Mouse (Mus musculus): ENCODE measurements at regions not wholly inside any gene's neighbourhood (a gene's known extent, or its start where the extent isn't known, plus 50 kb on each side); places are given as distances from the start of the nearest gene placed in this dataset.

- Histone ChIP-seq H3K9me3 (ENCODE audit: control insufficient read depth, low read length) (no peaks in the 10 kb centered on the region), H3K4me2 (ENCODE audit: low read length) (no peak overlapping the region), H3K4me1 (ENCODE audit: control insufficient read depth in 2 of 2, insufficient read depth in 2 of 2, low read length in 2 of 2) (peaks cover 8 to 11% of the 10 kb centered on the region in 2 experiments), H3K27ac (replicated peaks in 1 of 2; ENCODE audit: control insufficient read depth in 1 of 2, insufficient read depth in 1 of 2, low read depth in 2 of 2, low read length in 2 of 2) (no peak overlapping the region), H3K4me3 (ENCODE audit: control insufficient read depth in 1 of 2, insufficient read depth in 1 of 2, low read depth in 1 of 2, low read length in 2 of 2) (no peak overlapping the region), H3K27me3 (ENCODE audit: control insufficient read depth, insufficient read depth, low read length) (no peaks in the 10 kb centered on the region), H3K36me3 (ENCODE audit: control insufficient read depth, insufficient read depth, low read length) (no peaks in the 10 kb centered on the region), H3K9ac (ENCODE audit: low read length) (no peak overlapping the region)
- ATAC-seq (ENCODE audit: insufficient number of reproducible peaks, insufficient read depth, low FRiP score, low read depth): no peak
- WGBS: 87% methylated on average over 4 of the region's 4 CpGs
These were observed 59.1 kb upstream of the Klf3 start for GRCm38 (mm10) chr5:64744041-64744440.

DNA sequence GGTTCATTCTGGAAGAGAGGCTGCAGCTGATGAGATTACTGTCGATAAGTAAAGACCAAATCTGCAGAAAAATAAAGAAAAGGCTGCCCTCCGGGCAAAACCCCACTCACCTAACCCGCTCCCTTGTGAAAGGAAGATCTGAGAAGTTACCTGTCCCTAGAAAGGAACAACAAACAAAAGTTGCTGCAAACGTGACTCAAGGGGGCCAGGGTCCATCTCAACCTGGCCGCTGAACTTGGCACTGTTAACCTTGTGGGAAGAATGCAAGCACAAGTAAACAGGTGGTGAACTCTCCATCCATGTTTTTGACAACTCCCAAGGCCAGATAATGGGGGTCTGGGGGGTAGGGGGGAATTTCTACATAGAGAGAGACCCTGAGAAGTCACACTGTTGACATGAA lies 58.7 kb upstream of the Klf3 start:
- Histone ChIP-seq H3K27ac (replicated peaks in 1 of 2; ENCODE audit: control insufficient read depth in 1 of 2, insufficient read depth in 1 of 2, low read depth in 2 of 2, low read length in 2 of 2) (no peak overlapping the region), H3K4me2 (ENCODE audit: low read length) (no peak overlapping the region), H3K4me1 (ENCODE audit: control insufficient read depth in 2 of 2, insufficient read depth in 2 of 2, low read length in 2 of 2) (peaks cover 5 to 7% of the 10 kb centered on the region in 2 experiments), H3K9me3 (ENCODE audit: control insufficient read depth, low read length) (no peaks in the 10 kb centered on the region), H3K9ac (ENCODE audit: low read length) (no peak overlapping the region), H3K4me3 (ENCODE audit: control insufficient read depth in 1 of 2, insufficient read depth in 1 of 2, low read depth in 1 of 2, low read length in 2 of 2) (no peak overlapping the region), H3K36me3 (ENCODE audit: control insufficient read depth, insufficient read depth, low read length) (no peaks in the 10 kb centered on the region), H3K27me3 (ENCODE audit: control insufficient read depth, insufficient read depth, low read length) (no peaks in the 10 kb centered on the region)
- ATAC-seq (ENCODE audit: insufficient number of reproducible peaks, insufficient read depth, low FRiP score, low read depth): no peak
- WGBS: 88% methylated on average over 5 of the region's 5 CpGs

DNA sequence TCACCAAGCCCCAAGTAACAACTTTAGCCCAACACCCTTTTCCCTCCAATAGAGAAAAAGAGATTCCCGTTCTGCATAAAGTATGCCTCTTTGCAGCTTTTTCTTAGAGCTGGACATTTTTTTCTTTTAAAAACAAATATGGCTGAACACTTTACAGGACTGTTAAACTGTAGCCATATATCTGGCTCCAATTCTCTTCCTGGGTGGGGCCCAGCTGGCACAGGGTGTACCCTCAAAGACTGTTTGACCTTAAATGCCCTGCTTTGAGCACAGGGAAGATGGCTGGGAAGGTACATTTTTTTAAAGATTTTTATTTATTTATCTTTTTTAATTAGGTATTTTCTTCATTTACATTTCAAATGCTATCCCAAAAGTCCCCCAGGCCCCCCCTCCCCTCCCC lies 55.7 kb upstream of the Klf3 start:
- Histone ChIP-seq H3K9ac (ENCODE audit: low read length) (no peak overlapping the region), H3K36me3 (ENCODE audit: control insufficient read depth, insufficient read depth, low read length) (no peaks in the 10 kb centered on the region), H3K4me2 (ENCODE audit: low read length) (no peak overlapping the region), H3K4me1 (ENCODE audit: control insufficient read depth in 2 of 2, insufficient read depth in 2 of 2, low read length in 2 of 2) (peaks cover 2 to 5% of the 10 kb centered on the region in 2 experiments; a peak in 3 of 4 replicates), H3K27ac (replicated peaks in 1 of 2; ENCODE audit: control insufficient read depth in 1 of 2, insufficient read depth in 1 of 2, low read depth in 2 of 2, low read length in 2 of 2) (no peak overlapping the region), H3K9me3 (ENCODE audit: control insufficient read depth, low read length) (no peaks in the 10 kb centered on the region), H3K4me3 (ENCODE audit: control insufficient read depth in 1 of 2, insufficient read depth in 1 of 2, low read depth in 1 of 2, low read length in 2 of 2) (no peak overlapping the region), H3K27me3 (ENCODE audit: control insufficient read depth, insufficient read depth, low read length) (no peaks in the 10 kb centered on the region)
- no peak for ATAC-seq (ENCODE audit: insufficient number of reproducible peaks, insufficient read depth, low FRiP score, low read depth)
- WGBS: 82% methylated on average over 1 of the region's 1 CpGs

GRCm38 (mm10) chr5:64749415-64750166 lies 53.6 kb upstream of the Klf3 start:
- no peak overlapping the region for H3K9ac ChIP-seq (ENCODE audit: low read length)
- H3K27ac ChIP-seq (replicated peaks in 1 of 2; ENCODE audit: control insufficient read depth in 1 of 2, insufficient read depth in 1 of 2, low read depth in 2 of 2, low read length in 2 of 2): no peak overlapping the region
- no peak for ATAC-seq (ENCODE audit: insufficient number of reproducible peaks, insufficient read depth, low FRiP score, low read depth)
- no peaks in the 10 kb centered on the region for H3K9me3 ChIP-seq (ENCODE audit: control insufficient read depth, low read length)
- WGBS: 81% methylated on average over 14 of the region's 14 CpGs
- H3K4me3 ChIP-seq (ENCODE audit: control insufficient read depth in 1 of 2, insufficient read depth in 1 of 2, low read depth in 1 of 2, low read length in 2 of 2): no peak overlapping the region
- H3K36me3 ChIP-seq (ENCODE audit: control insufficient read depth, insufficient read depth, low read length): no peaks in the 10 kb centered on the region
- H3K27me3 ChIP-seq (ENCODE audit: control insufficient read depth, insufficient read depth, low read length): no peaks in the 10 kb centered on the region
- no peak overlapping the region for H3K4me2 ChIP-seq (ENCODE audit: low read length)
- peaks cover 2 to 5% of the 10 kb centered on the region in 2 experiments; a peak in 3 of 4 replicates for H3K4me1 ChIP-seq (ENCODE audit: control insufficient read depth in 2 of 2, insufficient read depth in 2 of 2, low read length in 2 of 2)

- ATAC-seq (ENCODE audit: insufficient number of reproducible peaks, insufficient read depth, low FRiP score, low read depth): no peak
- 93% methylated on average over 3 of the region's 3 CpGs for WGBS
- H3K27me3 ChIP-seq (ENCODE audit: control insufficient read depth, insufficient read depth, low read length): no peaks in the 10 kb centered on the region
- no peak overlapping the region for H3K9ac ChIP-seq (ENCODE audit: low read length)
- no peaks in the 10 kb centered on the region for H3K9me3 ChIP-seq (ENCODE audit: control insufficient read depth, low read length)
- H3K27ac ChIP-seq (replicated peaks in 1 of 2; ENCODE audit: control insufficient read depth in 1 of 2, insufficient read depth in 1 of 2, low read depth in 2 of 2, low read length in 2 of 2): no peak overlapping the region
- no peak overlapping the region for H3K4me3 ChIP-seq (ENCODE audit: control insufficient read depth in 1 of 2, insufficient read depth in 1 of 2, low read depth in 1 of 2, low read length in 2 of 2)
- no peaks in the 10 kb centered on the region for H3K36me3 ChIP-seq (ENCODE audit: control insufficient read depth, insufficient read depth, low read length)
- no peak overlapping the region for H3K4me2 ChIP-seq (ENCODE audit: low read length)
- H3K4me1 ChIP-seq (ENCODE audit: control insufficient read depth in 2 of 2, insufficient read depth in 2 of 2, low read length in 2 of 2): peaks cover 2 to 5% of the 10 kb centered on the region in 2 experiments; a peak in 3 of 4 replicates
These were observed 52.8 kb upstream of the Klf3 start for GRCm38 (mm10) chr5:64750406-64750805.

DNA sequence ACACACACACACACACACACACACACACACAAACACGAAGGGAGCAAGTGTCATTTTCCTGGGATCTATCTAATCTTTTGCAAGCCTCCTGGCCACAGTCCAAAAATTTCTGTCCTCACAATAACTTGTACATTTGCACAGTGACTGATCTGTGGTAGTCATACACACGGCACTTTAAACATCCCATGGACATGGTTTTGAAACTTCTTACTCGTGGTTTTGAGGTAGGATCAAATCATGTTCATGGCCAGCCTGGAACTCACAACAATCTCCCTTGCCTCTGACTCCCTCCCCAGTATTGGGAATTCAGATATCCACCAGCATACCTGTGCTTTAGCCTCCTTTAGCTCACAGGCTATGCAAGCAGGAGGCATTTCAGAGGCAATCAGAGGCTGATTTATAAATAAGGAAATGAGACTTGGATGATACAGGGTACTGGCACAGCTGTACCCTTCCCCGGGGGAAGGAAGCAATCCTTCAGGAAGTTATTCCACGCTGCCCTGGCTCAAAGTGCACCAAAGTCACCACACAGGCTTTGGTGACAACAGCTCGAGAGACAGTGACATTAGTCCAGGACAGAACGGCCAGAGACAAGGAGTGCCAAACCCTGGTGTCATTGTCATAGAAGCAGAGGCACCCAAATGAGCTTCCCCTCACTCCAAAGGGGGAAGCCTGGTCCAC lies 52.1 kb upstream of the Klf3 start:
- H3K4me2 ChIP-seq (ENCODE audit: low read length): no peak overlapping the region
- H3K9ac ChIP-seq (ENCODE audit: low read length): no peak overlapping the region
- peaks cover 2 to 5% of the 10 kb centered on the region in 2 experiments; a peak in 3 of 4 replicates for H3K4me1 ChIP-seq (ENCODE audit: control insufficient read depth in 2 of 2, insufficient read depth in 2 of 2, low read length in 2 of 2)
- 27% methylated on average over 7 of the region's 7 CpGs for WGBS
- no peak for ATAC-seq (ENCODE audit: insufficient number of reproducible peaks, insufficient read depth, low FRiP score, low read depth)
- H3K9me3 ChIP-seq (ENCODE audit: control insufficient read depth, low read length): no peaks in the 10 kb centered on the region
- no peak overlapping the region for H3K27ac ChIP-seq (replicated peaks in 1 of 2; ENCODE audit: control insufficient read depth in 1 of 2, insufficient read depth in 1 of 2, low read depth in 2 of 2, low read length in 2 of 2)
- H3K4me3 ChIP-seq (ENCODE audit: control insufficient read depth in 1 of 2, insufficient read depth in 1 of 2, low read depth in 1 of 2, low read length in 2 of 2): no peak overlapping the region
- no peaks in the 10 kb centered on the region for H3K27me3 ChIP-seq (ENCODE audit: control insufficient read depth, insufficient read depth, low read length)
- H3K36me3 ChIP-seq (ENCODE audit: control insufficient read depth, insufficient read depth, low read length): no peaks in the 10 kb centered on the region

DNA sequence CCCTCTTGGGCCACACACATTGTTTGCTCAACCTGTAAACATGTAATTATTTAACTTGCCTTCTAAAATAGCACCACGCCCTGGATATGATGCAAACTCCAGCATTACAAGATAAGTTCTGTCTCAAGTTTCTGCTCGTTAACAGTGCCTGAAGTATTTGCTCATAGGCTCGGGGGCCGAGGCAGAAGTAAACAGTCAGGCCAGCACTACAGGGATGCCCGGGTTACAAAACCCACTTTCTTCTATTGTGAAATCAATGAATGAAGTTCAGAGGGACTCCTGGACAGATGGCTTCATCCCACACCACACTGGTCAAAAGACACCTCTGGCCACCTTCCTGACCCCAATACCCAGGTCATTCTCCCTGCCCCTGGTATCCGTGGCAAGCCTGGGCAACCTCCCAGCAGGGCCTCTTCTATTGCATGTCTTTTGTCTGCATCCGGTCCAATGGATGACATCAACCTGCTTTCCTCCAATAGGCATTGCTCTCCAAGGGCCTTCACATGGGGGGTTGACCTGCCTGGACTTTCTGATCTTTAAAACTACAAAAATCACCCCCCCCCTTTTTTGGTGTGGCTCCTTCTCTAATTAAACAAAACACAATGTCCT lies 49.9 kb upstream of the Klf3 start:
- H3K27ac ChIP-seq (replicated peaks in 1 of 2; ENCODE audit: control insufficient read depth in 1 of 2, insufficient read depth in 1 of 2, low read depth in 2 of 2, low read length in 2 of 2): no peak overlapping the region
- H3K36me3 ChIP-seq (ENCODE audit: control insufficient read depth, insufficient read depth, low read length): no peaks in the 10 kb centered on the region
- no peak for ATAC-seq (ENCODE audit: insufficient number of reproducible peaks, insufficient read depth, low FRiP score, low read depth)
- 74% methylated on average over 7 of the region's 7 CpGs for WGBS
- peaks cover 2 to 5% of the 10 kb centered on the region in 2 experiments; a peak in 3 of 4 replicates for H3K4me1 ChIP-seq (ENCODE audit: control insufficient read depth in 2 of 2, insufficient read depth in 2 of 2, low read length in 2 of 2)
- no peak overlapping the region for H3K4me2 ChIP-seq (ENCODE audit: low read length)
- no peaks in the 10 kb centered on the region for H3K9me3 ChIP-seq (ENCODE audit: control insufficient read depth, low read length)
- no peak overlapping the region for H3K9ac ChIP-seq (ENCODE audit: low read length)
- H3K4me3 ChIP-seq (ENCODE audit: control insufficient read depth in 1 of 2, insufficient read depth in 1 of 2, low read depth in 1 of 2, low read length in 2 of 2): no peak overlapping the region
- no peaks in the 10 kb centered on the region for H3K27me3 ChIP-seq (ENCODE audit: control insufficient read depth, insufficient read depth, low read length)
